Mouse (Mus musculus) right cerebral cortex, postnatal 25 days (tissue): ENCODE data around the gene Olfr113.
"Not testable (repeated sequence)": the region's sequence is repeated elsewhere in the genome, so short reads cannot be mapped to it uniquely, and the experiment has no call there.

ENCODE experiments used
- DNase-seq: peaks from one replicate; pipeline ENCODE4 v3.0.0; 2022

The Olfr113 gene

GRCm38 (mm10) chr17:37577563-37577962, at the start of gene Olfr113:
Gene Olfr113, minus strand, starts transcription at chr17:37577663.
- DNase-seq, result no peak

- no peak for DNase-seq
These were observed 49.5 kb upstream of the Olfr113 start, which contains the start of the genes Olfr115 and Olfr116 for GRCm38 (mm10) chr17:37627009-37627408. Gene Olfr115, minus strand, starts transcription at chr17:37627109. Gene Olfr116, minus strand, starts transcription at chr17:37627199.

GRCm38 (mm10) chr17:37592643-37593042, 15.2 kb upstream of the Olfr113 start, which contains the start of gene Olfr114:
Gene Olfr114, minus strand, starts transcription at chr17:37592743.
- DNase-seq, result no peak

- DNase-seq, result no peak
These were observed 8.1 kb downstream of the Olfr113 start, which contains the start of gene Olfr112 for GRCm38 (mm10) chr17:37569351-37569750. Gene Olfr112, minus strand, starts transcription at chr17:37569451.

GRCm38 (mm10) chr17:37558913-37559615, 18.4 kb downstream of the Olfr113 start:
- DNase-seq, result no peak

GRCm38 (mm10) chr17:37543800-37544435, 33.5 kb downstream of the Olfr113 start:
- DNase-seq, result no peak

GRCm38 (mm10) chr17:37541454-37542119, 35.9 kb downstream of the Olfr113 start:
- no peak for DNase-seq

- DNase-seq, result not testable (repeated sequence)
These were observed 39.0 kb downstream of the Olfr113 start for GRCm38 (mm10) chr17:37538416-37538815.

- DNase-seq, result no peak
These were observed 42.3 kb downstream of the Olfr113 start for GRCm38 (mm10) chr17:37535173-37535572.

- DNase-seq, result not testable (repeated sequence)
These were observed 52.0 kb downstream of the Olfr113 start for GRCm38 (mm10) chr17:37525427-37525826.

GRCm38 (mm10) chr17:37524612-37525011, 52.9 kb downstream of the Olfr113 start:
- DNase-seq, result not testable (repeated sequence)
